Mouse (Mus musculus) olfactory bulb, adult 2 months (tissue): ENCODE results near the gene Cdkl5.

Source experiments
- CTCF ChIP-seq: fragments of 200-500 bp; IDR thresholded peaks from 2 replicates; pipeline ENCODE4 v1.5.1; 2012; ENCODE audit warnings: low read depth, mild to moderate bottlenecking, low read length, moderate library complexity; ENCODE audit not compliant: insufficient read depth
- POLR2A ChIP-seq: fragments of 200-500 bp; IDR thresholded peaks from 2 replicates; pipeline ENCODE4 v1.6.1; 2012; ENCODE audit warnings: mild to moderate bottlenecking, low read depth, low read length, moderate library complexity; ENCODE audit not compliant: insufficient read depth

GRCm38 (mm10) chrX:160750808-160751207 is 243.7 kb downstream of the Cdkl5 start:
- TF ChIP-seq POLR2A (no peak), CTCF (no peak)
